Mouse (Mus musculus): ENCODE measurements around the gene Slc35e4. TPM values are rescaled to one million over a fixed set of nuclear protein-coding genes. Genes with fewer than 3 reads are reported as not detected.

The Slc35e4 gene
- total and polyA plus RNA-seq, 2 experiments from 2014 or later, result 3.2 to 9.8 TPM

DNA sequence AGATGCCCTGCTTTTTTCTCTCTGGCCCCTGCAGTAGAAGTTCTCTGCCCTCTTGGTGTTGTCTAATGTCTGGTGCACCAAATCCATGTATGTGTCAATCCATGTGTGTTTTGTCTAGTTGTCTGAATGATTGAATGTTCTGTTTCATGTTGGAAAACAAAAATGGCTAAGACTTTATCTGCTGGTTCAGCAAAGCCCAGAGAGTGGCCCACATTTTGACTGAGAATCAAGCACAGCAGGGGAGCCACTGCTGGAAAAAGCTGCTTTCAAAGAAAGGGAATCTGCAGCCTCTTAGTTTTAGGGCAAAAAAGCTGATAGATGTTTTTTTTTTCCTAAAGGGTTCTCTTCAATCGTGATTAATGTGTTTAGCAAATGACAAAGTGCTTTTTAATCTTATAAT, 31.9 kb upstream of the Slc35e4 start:
- 26% methylated on average over 1 of the region's 1 CpGs for WGBS
- ATAC-seq (ENCODE audit: insufficient read depth, low read depth), result no peak
- Histone ChIP-seq H3K27ac (ENCODE audit: low read depth) (no peak overlapping the region), H3K4me2 (ENCODE audit: low read depth, low read length) (no peak overlapping the region), H3K36me3 (replicated peaks; ENCODE audit: control insufficient read depth, insufficient read depth, low read length) (no peaks in the 10 kb centered on the region), H3K4me1 (ENCODE audit: control insufficient read depth, insufficient read depth) (no peaks in the 10 kb centered on the region), H3K9me3 (replicated peaks; ENCODE audit: control insufficient read depth, low read length) (no peaks in the 10 kb centered on the region), H3K27me3 (ENCODE audit: control insufficient read depth, insufficient read depth, low read length) (no peaks in the 10 kb centered on the region), H3K4me3 (ENCODE audit: low read depth, low read length) (no peak overlapping the region), H3K9ac (replicated peaks; ENCODE audit: low read depth, low read length) (no peak overlapping the region)
- no peak for TF ChIP-seq EP300 (IDR thresholded peaks at IDR 0.05; ENCODE audit: low read depth)
- no peak for TF ChIP-seq CTCF (IDR thresholded peaks at IDR 0.05; ENCODE audit: low read depth)
- no peak for DNase-seq (ENCODE audit: low spot score)

DNA sequence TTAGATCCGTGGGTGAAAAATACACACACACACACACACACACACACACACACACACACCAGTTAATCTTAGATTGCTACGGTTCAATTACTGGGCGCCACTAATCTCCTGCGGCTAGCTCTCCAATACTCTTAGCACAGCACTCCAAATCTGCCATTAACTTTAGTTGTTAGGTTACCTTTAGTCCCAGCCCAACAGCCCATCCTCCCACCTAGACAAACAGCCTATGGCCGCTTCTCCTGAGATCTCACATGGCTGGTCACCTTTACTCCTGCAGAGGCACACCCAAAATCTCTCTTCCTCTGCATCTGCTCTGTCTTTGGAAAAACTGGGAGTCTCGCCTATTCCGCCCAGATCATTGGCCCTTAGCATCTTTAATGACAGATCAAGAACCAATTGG, 26.9 kb upstream of the Slc35e4 start:
- ATAC-seq (ENCODE audit: insufficient read depth, low read depth) (no peak), DNase-seq (ENCODE audit: low spot score) (no peak)
- no peaks in the 10 kb centered on the region for H3K36me3 ChIP-seq (replicated peaks; ENCODE audit: control insufficient read depth, insufficient read depth, low read length)
- H3K9me3 ChIP-seq (replicated peaks; ENCODE audit: control insufficient read depth, low read length), result no peaks in the 10 kb centered on the region
- H3K27ac ChIP-seq (ENCODE audit: low read depth), result no peak overlapping the region
- no peaks in the 10 kb centered on the region for H3K27me3 ChIP-seq (ENCODE audit: control insufficient read depth, insufficient read depth, low read length)
- H3K4me2 ChIP-seq (ENCODE audit: low read depth, low read length), result no peak overlapping the region
- H3K4me1 ChIP-seq (ENCODE audit: control insufficient read depth, insufficient read depth), result no peaks in the 10 kb centered on the region
- TF ChIP-seq EP300 (IDR thresholded peaks at IDR 0.05; ENCODE audit: low read depth) (no peak), CTCF (IDR thresholded peaks at IDR 0.05; ENCODE audit: low read depth) (no peak)
- H3K4me3 ChIP-seq (ENCODE audit: low read depth, low read length), result no peak overlapping the region
- 79% methylated on average over 7 of the region's 7 CpGs for whole genome bisulfite sequencing
- no peak overlapping the region for H3K9ac ChIP-seq (replicated peaks; ENCODE audit: low read depth, low read length)

GRCm38 (mm10) chr11:3937321-3937874, 22.9 kb upstream of the Slc35e4 start:
- Histone ChIP-seq H3K4me2 (ENCODE audit: low read depth, low read length) (no peak overlapping the region), H3K36me3 (replicated peaks; ENCODE audit: control insufficient read depth, insufficient read depth, low read length) (no peaks in the 10 kb centered on the region), H3K9me3 (replicated peaks; ENCODE audit: control insufficient read depth, low read length) (no peaks in the 10 kb centered on the region), H3K4me1 (ENCODE audit: control insufficient read depth, insufficient read depth) (no peaks in the 10 kb centered on the region), H3K9ac (replicated peaks; ENCODE audit: low read depth, low read length) (no peak overlapping the region), H3K27me3 (ENCODE audit: control insufficient read depth, insufficient read depth, low read length) (no peaks in the 10 kb centered on the region), H3K27ac (ENCODE audit: low read depth) (no peak overlapping the region), H3K4me3 (ENCODE audit: low read depth, low read length) (no peak overlapping the region)
- TF ChIP-seq CTCF (IDR thresholded peaks at IDR 0.05; ENCODE audit: low read depth) (no peak), EP300 (IDR thresholded peaks at IDR 0.05; ENCODE audit: low read depth) (no peak)
- WGBS, result 65% methylated on average over 13 of the region's 13 CpGs
- ATAC-seq (ENCODE audit: insufficient read depth, low read depth) (no peak), DNase-seq (ENCODE audit: low spot score) (no peak)

GRCm38 (mm10) chr11:3936318-3936717, 21.9 kb upstream of the Slc35e4 start:
- no peaks in the 10 kb centered on the region for H3K9me3 ChIP-seq (replicated peaks; ENCODE audit: control insufficient read depth, low read length)
- ATAC-seq (ENCODE audit: insufficient read depth, low read depth) (no peak), DNase-seq (ENCODE audit: low spot score) (no peak)
- no peak overlapping the region for H3K4me2 ChIP-seq (ENCODE audit: low read depth, low read length)
- H3K9ac ChIP-seq (replicated peaks; ENCODE audit: low read depth, low read length), result no peak overlapping the region
- no peaks in the 10 kb centered on the region for H3K27me3 ChIP-seq (ENCODE audit: control insufficient read depth, insufficient read depth, low read length)
- no peak overlapping the region for H3K27ac ChIP-seq (ENCODE audit: low read depth)
- no peak for TF ChIP-seq CTCF (IDR thresholded peaks at IDR 0.05; ENCODE audit: low read depth)
- no peak for TF ChIP-seq EP300 (IDR thresholded peaks at IDR 0.05; ENCODE audit: low read depth)
- H3K36me3 ChIP-seq (replicated peaks; ENCODE audit: control insufficient read depth, insufficient read depth, low read length), result no peaks in the 10 kb centered on the region
- no peak overlapping the region for H3K4me3 ChIP-seq (ENCODE audit: low read depth, low read length)
- WGBS, result 89% methylated on average over 3 of the region's 3 CpGs
- peaks cover 2% of the 10 kb centered on the region; the same call in 1 of the 2 replicates for H3K4me1 ChIP-seq (ENCODE audit: control insufficient read depth, insufficient read depth)

DNA sequence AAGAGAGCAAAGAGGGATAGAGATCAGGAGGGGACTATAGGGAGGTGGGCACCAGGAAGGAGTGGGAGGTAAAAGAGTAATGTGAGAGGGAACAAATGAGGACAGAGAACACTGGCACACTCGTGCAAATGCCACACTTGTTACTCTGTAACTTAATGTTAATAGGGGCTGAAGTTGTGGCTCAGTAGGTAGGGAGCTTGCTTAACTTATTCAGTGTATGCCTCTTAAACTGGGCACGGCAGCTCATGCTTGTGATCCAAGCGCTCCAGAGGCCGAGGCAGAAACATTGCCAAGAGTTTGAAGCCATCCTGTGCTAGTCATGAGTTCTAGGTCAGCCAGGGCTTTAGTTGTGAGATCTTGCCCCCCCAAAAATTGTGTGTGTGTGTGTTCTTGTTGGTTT, 20.7 kb upstream of the Slc35e4 start:
- Histone ChIP-seq H3K27me3 (ENCODE audit: control insufficient read depth, insufficient read depth, low read length) (no peaks in the 10 kb centered on the region), H3K9ac (replicated peaks; ENCODE audit: low read depth, low read length) (no peak overlapping the region), H3K4me3 (ENCODE audit: low read depth, low read length) (no peak overlapping the region), H3K9me3 (replicated peaks; ENCODE audit: control insufficient read depth, low read length) (no peaks in the 10 kb centered on the region), H3K36me3 (replicated peaks; ENCODE audit: control insufficient read depth, insufficient read depth, low read length) (no peaks in the 10 kb centered on the region), H3K27ac (ENCODE audit: low read depth) (no peak overlapping the region), H3K4me1 (ENCODE audit: control insufficient read depth, insufficient read depth) (peaks cover 6% of the 10 kb centered on the region; the same call in 1 of the 2 replicates), H3K4me2 (ENCODE audit: low read depth, low read length) (no peak overlapping the region)
- TF ChIP-seq CTCF (IDR thresholded peaks at IDR 0.05; ENCODE audit: low read depth) (no peak), EP300 (IDR thresholded peaks at IDR 0.05; ENCODE audit: low read depth) (no peak)
- 62% methylated on average over 4 of the region's 4 CpGs for WGBS
- ATAC-seq (ENCODE audit: insufficient read depth, low read depth) (no peak), DNase-seq (ENCODE audit: low spot score) (no peak)

- H3K9ac ChIP-seq (replicated peaks; ENCODE audit: low read depth, low read length), result no peak overlapping the region
- H3K36me3 ChIP-seq (replicated peaks; ENCODE audit: control insufficient read depth, insufficient read depth, low read length), result no peaks in the 10 kb centered on the region
- peaks cover 6% of the 10 kb centered on the region; the same call in 1 of the 2 replicates for H3K4me1 ChIP-seq (ENCODE audit: control insufficient read depth, insufficient read depth)
- H3K27me3 ChIP-seq (ENCODE audit: control insufficient read depth, insufficient read depth, low read length), result no peaks in the 10 kb centered on the region
- H3K9me3 ChIP-seq (replicated peaks; ENCODE audit: control insufficient read depth, low read length), result no peaks in the 10 kb centered on the region
- H3K4me3 ChIP-seq (ENCODE audit: low read depth, low read length), result no peak overlapping the region
- H3K4me2 ChIP-seq (ENCODE audit: low read depth, low read length), result no peak overlapping the region
- TF ChIP-seq CTCF (IDR thresholded peaks at IDR 0.05; ENCODE audit: low read depth) (no peak), EP300 (IDR thresholded peaks at IDR 0.05; ENCODE audit: low read depth) (no peak)
- ATAC-seq (ENCODE audit: insufficient read depth, low read depth), result no peak
- 88% methylated on average over 9 of the region's 9 CpGs for WGBS
- DNase-seq (ENCODE audit: low spot score), result no peak
- H3K27ac ChIP-seq (ENCODE audit: low read depth), result no peak overlapping the region
These were observed 19.4 kb upstream of the Slc35e4 start for GRCm38 (mm10) chr11:3933756-3934285.

Measured in heart, postnatal 0 days (tissue).